Mouse (Mus musculus): ENCODE measurements at regions not wholly inside any gene's neighbourhood (a gene's known extent, or its start where the extent isn't known, plus 50 kb on each side); places are given as distances from the start of the nearest gene placed in this dataset.
"Not testable (repeated sequence)": the region's sequence is repeated elsewhere in the genome, so short reads cannot be mapped to it uniquely, and the experiment has no call there.

GRCm38 (mm10) chr15:3748072-3748471 lies 164.8 kb upstream of the Ghr start:
- not testable (repeated sequence) for TF ChIP-seq CTCF (IDR thresholded peaks at IDR 0.05; ENCODE audit: low read depth, low read length); POLR2A (IDR thresholded peaks at IDR 0.05; ENCODE audit: insufficient read depth, low read length)
